Mouse (Mus musculus): Measurements from ENCODE around the gene Cpb1.
A peak's percentile ranks its signal among the peaks of the same experiment; 100 is the strongest.

The Cpb1 gene

DNA sequence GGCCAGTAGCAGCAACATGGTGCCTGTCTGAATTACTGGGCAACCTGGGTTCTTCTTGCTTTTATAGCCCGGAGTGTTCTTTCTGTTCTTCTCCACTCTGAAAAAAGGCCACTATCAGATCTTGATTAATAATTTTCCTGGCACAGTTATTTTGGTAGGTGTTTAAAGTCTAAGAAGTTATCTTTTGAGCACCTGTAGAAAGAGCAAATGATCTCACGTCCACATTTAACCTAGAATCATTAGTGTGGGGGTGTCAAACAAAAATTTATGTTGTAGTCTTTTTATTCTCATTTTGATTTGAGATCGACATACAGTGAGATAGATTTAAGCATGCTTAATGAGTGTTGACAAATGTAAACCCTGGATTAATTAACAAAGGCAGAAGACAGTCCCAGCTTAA is at the start of gene Cpb1:
Gene Cpb1 (minus strand): TSS at position 101 of the 400 bp plus-strand sequence.
- no peak for DNase-seq

DNA sequence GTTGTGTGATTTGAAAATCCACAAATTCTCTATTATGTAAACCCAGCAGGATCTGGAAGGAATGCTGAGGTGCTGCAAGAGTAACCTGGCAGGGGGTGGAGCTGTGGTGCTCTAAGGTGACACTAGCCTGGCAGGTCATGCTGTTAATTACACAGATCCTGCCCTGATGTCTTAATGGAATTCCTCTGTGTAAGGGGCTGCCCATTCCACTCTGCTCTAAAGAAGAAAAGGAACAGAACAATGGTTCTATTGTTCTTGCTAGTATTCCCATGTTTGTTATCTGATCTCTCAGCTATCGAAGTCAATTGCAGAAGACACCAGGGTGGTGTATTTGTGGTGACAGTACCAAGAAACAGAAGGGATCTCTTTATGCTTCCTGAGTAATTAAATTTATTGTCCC is 41.7 kb upstream of the Cpb1 start:
- no peak for DNase-seq

GRCm38 (mm10) chr3:20309142-20309541 is 33.6 kb upstream of the Cpb1 start:
- DNase-seq: no peak

GRCm38 (mm10) chr3:20307256-20307655 is 31.7 kb upstream of the Cpb1 start:
- DNase-seq: no peak

DNA sequence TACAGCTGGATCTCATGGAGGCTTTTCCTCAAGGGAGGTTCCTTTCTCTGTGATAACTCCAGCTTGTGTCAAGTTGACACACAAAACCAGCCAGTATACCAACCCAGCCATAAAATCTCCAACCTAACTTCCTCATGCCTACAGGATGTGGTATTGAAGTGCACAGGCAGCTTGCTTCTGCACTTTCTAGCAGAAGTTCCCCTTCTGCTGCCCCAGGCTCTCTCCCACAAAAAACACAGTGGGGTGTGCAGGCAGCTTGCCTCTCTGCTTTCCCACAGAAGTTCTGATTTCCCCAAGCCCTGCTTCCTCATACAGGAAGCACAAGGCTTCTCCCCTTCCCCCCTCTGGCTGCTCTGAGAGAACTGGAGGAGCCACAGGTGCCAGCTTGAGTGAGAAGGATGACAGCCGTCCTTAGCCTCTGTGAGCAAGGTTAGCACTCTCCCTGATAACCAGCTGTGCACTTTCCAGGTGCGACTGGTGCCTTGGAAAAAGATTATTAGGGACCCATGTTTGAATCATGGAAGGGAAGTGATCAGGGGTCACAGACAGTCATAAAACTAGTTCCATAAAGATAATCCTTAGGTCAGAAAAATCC is 29.3 kb upstream of the Cpb1 start:
- peak; percentile 8 for DNase-seq

GRCm38 (mm10) chr3:20295546-20295945 is 20.0 kb upstream of the Cpb1 start:
- DNase-seq: no peak

GRCm38 (mm10) chr3:20294542-20295348 is 19.2 kb upstream of the Cpb1 start:
- DNase-seq: no peak

DNA sequence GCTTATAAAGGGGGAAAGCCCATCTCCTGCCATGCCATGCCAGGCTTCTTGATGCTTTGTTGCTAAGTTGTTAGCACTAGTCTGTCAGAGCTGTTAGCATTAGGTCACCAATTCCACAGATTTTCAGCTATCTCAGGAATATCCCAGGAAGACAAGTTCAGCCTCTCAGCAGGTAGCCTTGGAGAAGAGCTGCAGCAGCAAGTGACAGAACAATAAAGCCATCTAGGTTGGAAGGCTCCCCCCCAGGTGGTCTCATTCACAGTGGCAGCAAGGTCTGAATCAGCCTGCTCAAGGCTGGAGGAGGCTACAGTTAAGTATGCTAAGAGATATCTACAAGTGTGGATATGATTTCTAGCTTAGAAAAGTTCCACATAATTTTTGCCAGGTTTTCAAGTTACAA is 15.8 kb upstream of the Cpb1 start:
- DNase-seq: no peak

DNA sequence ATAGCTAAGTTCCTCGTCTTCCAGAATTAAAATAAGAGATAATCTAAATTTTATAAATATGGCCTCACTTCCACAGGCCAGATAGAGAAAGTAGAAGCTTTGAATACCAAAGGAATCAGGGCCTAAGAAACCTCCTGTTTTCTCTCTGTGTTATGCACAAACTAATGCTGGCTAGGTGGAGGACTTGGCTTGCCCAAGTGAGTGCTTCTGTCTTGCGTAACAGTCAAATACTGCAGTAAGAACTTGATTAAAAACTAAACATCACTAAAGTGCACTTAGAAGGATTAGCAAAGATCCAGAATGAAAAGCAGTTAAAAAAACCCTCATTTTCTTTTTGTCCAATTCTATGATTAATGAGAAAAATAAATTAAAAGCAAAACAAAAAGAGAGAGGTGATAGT is 13.2 kb upstream of the Cpb1 start:
- DNase-seq: peak; percentile 36

DNA sequence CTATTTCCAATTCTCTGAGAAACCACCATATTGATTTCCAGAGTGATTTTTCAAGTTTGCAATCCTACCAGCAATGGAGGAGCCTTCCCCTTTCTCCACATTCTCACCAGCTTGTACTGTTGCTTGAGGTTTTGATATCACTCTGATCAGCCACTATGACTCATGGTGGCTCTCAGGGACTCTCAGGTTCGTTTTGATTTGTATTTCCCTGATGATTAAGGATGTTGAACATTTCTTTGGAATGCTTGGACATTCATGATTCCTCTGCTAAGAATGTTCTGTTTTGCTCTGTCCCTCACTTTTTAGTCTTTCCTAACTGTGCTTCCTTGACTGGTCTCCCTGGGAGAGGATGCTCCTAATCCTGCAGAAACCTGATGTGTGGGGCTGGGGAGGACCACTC is 6.3 kb upstream of the Cpb1 start:
- no peak for DNase-seq

- peak; percentile 55 for DNase-seq
Measured at GRCm38 (mm10) chr3:20254566-20255479, 20.7 kb downstream of the Cpb1 start.

GRCm38 (mm10) chr3:20243913-20244312 is 31.6 kb downstream of the Cpb1 start:
- no peak for DNase-seq

DNA sequence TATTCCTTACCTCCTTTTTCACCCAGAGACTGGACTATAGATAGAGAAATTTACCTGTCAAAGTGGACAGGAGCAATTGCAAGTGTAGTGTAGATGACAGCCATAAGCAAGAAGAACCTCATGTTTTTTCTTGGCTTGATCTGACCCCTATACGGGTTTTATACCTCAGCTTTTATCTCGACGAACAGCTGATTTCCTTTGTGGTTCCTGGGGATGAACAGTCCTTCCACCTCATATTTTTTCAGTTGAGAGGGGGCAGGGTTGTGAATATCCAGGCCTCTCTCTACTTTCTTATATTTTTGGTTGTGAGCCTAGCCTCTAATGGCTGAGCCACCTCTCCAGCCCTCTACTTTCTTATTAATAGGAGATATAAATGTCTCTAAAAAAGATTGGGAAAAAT is 33.5 kb downstream of the Cpb1 start, which contains the start of gene Cpa3:
Gene Cpa3 (minus strand): TSS at position 132 of the 400 bp plus-strand sequence.
- DNase-seq: no peak

DNA sequence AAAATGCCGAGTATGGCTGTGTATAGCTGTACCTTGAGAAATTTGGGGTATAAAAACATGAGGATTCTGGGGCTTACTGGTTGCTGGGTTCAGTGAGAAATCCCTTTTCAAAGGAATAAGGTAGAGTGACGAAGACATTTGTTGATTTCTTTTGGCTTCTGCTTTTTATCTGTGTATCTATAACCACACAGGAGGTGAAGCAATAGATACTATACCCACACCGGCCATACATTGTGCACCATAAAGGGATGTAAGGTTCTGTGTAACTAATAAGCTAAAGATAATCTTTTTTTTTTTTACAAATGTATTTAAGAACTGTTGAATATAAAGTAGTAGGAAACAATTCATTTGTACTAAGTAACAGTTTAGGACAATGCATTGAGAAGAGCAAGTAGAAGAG is 35.8 kb downstream of the Cpb1 start:
- no peak for DNase-seq

GRCm38 (mm10) chr3:20236965-20237364 is 38.6 kb downstream of the Cpb1 start:
- no peak for DNase-seq

- no peak for DNase-seq
Measured at GRCm38 (mm10) chr3:20229027-20229426, 46.5 kb downstream of the Cpb1 start.

GRCm38 (mm10) chr3:20225429-20225828 is 50.1 kb downstream of the Cpb1 start:
- no peak for DNase-seq

DNA sequence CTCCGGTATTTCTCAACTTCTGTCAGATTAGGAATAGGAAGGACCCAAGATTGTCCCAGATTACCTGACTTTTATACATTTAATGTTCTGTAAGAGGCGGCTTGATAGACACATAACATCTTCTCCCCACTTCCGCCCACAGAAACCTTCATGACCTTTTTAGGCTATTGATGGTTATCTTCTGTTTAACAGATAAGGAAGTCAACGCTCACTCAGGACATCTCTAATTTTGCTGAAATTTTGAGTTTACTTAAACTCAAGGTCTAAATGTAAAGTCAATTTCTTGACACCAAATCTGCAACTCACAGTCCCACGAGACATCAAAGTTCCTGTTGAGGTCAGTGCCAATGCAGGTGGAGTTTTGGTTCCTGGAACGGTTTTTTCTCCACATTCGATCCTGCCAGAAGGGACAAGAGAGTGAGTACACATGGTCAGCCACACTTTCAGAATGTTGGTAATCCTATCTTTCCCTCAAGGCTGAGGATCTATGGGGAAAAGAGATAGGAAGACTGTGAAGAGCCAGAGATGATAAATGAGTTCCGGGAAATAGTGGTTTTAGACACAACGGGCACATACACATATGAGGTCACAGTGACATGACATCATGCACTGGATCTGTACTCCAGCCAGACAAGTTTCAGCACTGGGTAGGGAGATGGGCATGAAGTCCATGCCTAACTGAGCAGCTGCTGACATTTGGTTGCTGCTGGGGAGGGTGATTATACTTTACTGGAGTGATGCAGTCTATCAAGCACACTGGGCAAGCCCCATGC is 52.4 kb downstream of the Cpb1 start:
- DNase-seq: no peak

- no peak for DNase-seq
Measured at GRCm38 (mm10) chr3:20222136-20222535, 53.4 kb downstream of the Cpb1 start.

- DNase-seq: peak; percentile 75
Measured at GRCm38 (mm10) chr3:20198869-20199268, 76.7 kb downstream of the Cpb1 start.
